Mouse (Mus musculus): Measurements from ENCODE around the gene Mpp1. TPM values are rescaled to one million over a fixed set of nuclear protein-coding genes. Genes with fewer than 3 reads are reported as not detected.
A peak's percentile ranks its signal among the peaks of the same experiment; 100 is the strongest.

Gene Mpp1
- total RNA-seq, 2 experiments from 2014 or later = 39.1 to 39.5 TPM

DNA sequence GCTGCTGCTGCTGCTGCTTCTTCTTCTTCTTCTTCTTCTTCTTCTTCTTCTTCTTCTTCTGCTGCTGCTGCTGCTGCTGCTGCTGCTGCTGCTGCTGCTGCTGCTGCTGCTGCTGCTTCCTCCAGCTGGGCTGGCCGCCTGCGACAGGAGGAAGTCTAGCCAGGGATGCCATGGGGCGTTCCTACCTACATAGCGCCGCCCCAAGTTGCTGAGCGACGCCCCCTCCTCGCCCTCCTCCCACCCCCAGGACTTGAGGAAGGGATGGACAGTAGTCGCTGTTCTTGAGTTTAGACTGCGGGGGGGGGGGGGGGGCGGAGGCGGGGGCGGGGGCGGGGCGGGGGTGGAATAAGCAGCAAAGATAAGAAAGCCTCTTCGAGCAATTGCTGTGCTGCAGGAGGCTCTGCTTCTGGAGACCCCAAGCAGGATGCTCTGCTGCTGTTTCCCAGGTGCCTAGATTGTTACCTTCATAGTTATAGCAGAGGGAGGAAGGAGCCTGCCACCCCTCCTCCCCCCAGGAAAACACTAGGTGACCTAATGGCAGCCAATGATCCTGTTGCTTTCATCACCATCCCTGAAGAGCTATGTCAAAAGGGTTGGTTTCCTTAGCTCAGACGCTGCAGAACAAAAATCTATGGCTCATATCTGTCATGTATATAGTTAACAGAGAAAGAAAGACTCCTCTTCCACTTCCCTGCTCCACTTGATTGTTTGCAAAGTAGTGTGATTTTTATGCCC, 45.9 kb downstream of the Mpp1 start, which contains the start of gene Gab3:
Gab3 (minus strand) TSS at position 685 of the 735 bp plus-strand sequence.
- peak; percentile 5 to 36 for DNase-seq (ENCODE audit: low spot score in 2 of 2)

DNA sequence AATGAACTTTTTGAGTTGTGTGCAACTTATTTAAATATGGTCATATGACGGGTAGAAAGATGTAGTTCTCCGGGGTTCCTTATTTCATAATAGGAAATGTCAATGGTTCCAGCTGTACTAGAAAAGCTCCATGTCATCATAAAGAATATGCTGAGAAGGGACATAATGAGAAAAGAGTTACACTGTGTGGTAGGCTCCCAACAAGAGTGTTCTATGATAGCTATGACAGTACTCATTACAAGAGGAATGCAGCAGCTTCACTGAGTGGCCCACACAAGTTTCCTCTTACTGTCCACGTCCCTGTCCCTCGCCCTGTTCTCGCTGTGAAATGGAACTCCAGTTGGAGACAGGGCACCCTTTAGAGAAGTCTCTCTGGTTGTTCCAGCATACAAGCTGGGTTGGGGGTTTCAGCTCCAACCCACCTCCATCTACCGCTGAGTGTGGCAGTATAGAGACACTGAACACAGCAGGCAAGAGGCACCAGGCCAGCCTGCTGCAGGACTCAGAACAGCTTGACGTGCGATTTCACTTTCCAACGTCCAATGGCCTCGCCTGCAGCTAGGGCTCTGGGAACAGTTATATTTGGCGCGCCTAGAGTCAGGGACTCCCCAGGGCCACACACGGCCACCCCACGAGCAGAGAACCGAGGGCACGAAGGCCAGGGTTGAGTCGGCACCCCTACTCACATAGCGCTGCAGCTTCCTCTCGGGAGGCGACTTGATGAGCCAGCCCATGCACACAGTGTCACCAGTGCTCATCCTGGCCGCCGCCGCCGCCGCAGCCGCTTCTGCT, 46.6 kb downstream of the Mpp1 start:
- peak; percentile 4 to 9 for DNase-seq (ENCODE audit: low spot score in 2 of 2)

DNA sequence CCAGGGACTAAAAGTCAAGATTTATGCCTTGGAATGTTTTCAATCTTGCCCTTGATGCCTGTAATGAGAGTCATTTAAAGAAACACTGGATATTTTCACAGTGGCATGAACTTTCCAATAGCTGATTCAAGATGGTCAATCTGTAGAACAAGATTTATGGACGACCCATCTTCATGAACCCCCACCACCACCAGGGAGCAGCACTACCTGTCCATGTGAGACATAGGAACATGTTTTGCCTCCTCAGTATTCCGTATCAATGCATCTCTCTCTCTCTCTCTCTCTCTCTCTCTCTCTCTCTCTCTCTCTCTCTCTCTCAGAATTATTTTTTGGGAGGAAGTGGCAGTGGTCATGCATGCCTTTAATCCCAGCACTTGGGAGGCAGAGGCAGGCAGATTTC, 48.5 kb downstream of the Mpp1 start:
- DNase-seq (ENCODE audit: low spot score in 2 of 2) = no peak

Other genes starting within 250 kb of the Mpp1 start
- 1 to 10 TPM; 1.8 to 2.1 TPM for gene Gab3, start 45.6 kb downstream of the Mpp1 start, total RNA-seq (2021)
- 10 to 100 TPM; 34.1 to 40.0 TPM for gene Dkc1, start 35.2 kb downstream of the Mpp1 start, total RNA-seq (2021)
- gene Smim9, start 32.8 kb upstream of the Mpp1 start, total RNA-seq (2021) = not detected